Mouse (Mus musculus): ENCODE data around the gene Kcnmb4.

DNA sequence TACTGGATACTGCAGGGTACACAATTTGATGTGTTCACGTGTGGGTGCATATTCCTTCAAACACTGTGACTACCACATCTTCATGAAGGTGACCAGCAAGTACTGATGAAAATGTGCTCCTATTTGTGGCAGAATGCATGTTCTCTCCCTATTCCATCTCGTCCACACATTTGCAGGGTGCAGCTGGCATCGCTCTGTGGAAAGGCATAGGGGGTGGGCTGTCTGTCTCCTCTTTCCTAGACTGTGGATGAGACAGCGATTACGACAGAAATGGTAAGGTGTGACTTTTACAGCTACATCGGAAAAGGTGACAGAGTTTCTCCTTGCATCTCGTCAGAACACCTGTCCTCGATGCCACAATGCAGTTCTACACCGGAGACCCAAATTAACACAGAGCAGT lies 14.9 kb downstream of the Kcnmb4 start:
- TF ChIP-seq EP300 (IDR thresholded peaks at IDR 0.05; ENCODE audit: low read depth), result no peak
- TF ChIP-seq CTCF (IDR thresholded peaks at IDR 0.05; ENCODE audit: low read depth), result no peak

Measured in liver, embryonic 14.5 days (tissue).